Mouse (Mus musculus): ENCODE results near the gene Sh3bp1. TPM values are rescaled to one million over a fixed set of nuclear protein-coding genes. Genes with fewer than 3 reads are reported as not detected.

The Sh3bp1 gene
- polyA plus RNA-seq, 1 experiment from 2014 or later, result 14.5 TPM

GRCm38 (mm10) chr15:78948152-78948725 is 48.7 kb downstream of the Sh3bp1 start:
- H3K36me3 ChIP-seq (ENCODE audit: control insufficient read depth, insufficient read depth, low read length), result no peaks in the 10 kb centered on the region
- 9% methylated on average over 11 of the region's 11 CpGs for WGBS
- H3K4me2 ChIP-seq (ENCODE audit: low read length), result peak overlapping the region; percentile 90
- H3K27ac ChIP-seq (replicated peaks in 1 of 2; ENCODE audit: control insufficient read depth in 1 of 2, insufficient read depth in 1 of 2, low read depth in 2 of 2, low read length in 2 of 2), result no peak overlapping the region
- peak overlapping the region; percentile 45 to 54 for H3K4me3 ChIP-seq (ENCODE audit: control insufficient read depth in 1 of 2, insufficient read depth in 1 of 2, low read depth in 1 of 2, low read length in 2 of 2)
- H3K9ac ChIP-seq (ENCODE audit: low read length), result peak overlapping the region; percentile 68
- H3K9me3 ChIP-seq (ENCODE audit: control insufficient read depth, low read length), result no peaks in the 10 kb centered on the region
- H3K4me1 ChIP-seq (ENCODE audit: control insufficient read depth in 2 of 2, insufficient read depth in 2 of 2, low read length in 2 of 2), result peaks cover 6 to 8% of the 10 kb centered on the region in 2 experiments; a peak in 3 of 4 replicates
- ATAC-seq (ENCODE audit: insufficient number of reproducible peaks, insufficient read depth, low FRiP score, low read depth), result no peak
- peaks cover 4% of the 10 kb centered on the region; the same call in 1 of the 2 replicates for H3K27me3 ChIP-seq (ENCODE audit: control insufficient read depth, insufficient read depth, low read length)

GRCm38 (mm10) chr15:78948883-78949282 is 49.3 kb downstream of the Sh3bp1 start:
- Histone ChIP-seq H3K4me2 (ENCODE audit: low read length) (no peak overlapping the region), H3K9ac (ENCODE audit: low read length) (no peak overlapping the region), H3K4me3 (ENCODE audit: control insufficient read depth in 1 of 2, insufficient read depth in 1 of 2, low read depth in 1 of 2, low read length in 2 of 2) (no peak overlapping the region), H3K27ac (replicated peaks in 1 of 2; ENCODE audit: control insufficient read depth in 1 of 2, insufficient read depth in 1 of 2, low read depth in 2 of 2, low read length in 2 of 2) (no peak overlapping the region), H3K27me3 (ENCODE audit: control insufficient read depth, insufficient read depth, low read length) (peaks cover 4% of the 10 kb centered on the region; the same call in 1 of the 2 replicates), H3K36me3 (ENCODE audit: control insufficient read depth, insufficient read depth, low read length) (no peaks in the 10 kb centered on the region), H3K9me3 (ENCODE audit: control insufficient read depth, low read length) (no peaks in the 10 kb centered on the region), H3K4me1 (ENCODE audit: control insufficient read depth in 2 of 2, insufficient read depth in 2 of 2, low read length in 2 of 2) (peaks cover 6 to 8% of the 10 kb centered on the region in 2 experiments; a peak in 3 of 4 replicates)
- 95% methylated on average over 3 of the region's 3 CpGs for WGBS
- no peak for ATAC-seq (ENCODE audit: insufficient number of reproducible peaks, insufficient read depth, low FRiP score, low read depth)

DNA sequence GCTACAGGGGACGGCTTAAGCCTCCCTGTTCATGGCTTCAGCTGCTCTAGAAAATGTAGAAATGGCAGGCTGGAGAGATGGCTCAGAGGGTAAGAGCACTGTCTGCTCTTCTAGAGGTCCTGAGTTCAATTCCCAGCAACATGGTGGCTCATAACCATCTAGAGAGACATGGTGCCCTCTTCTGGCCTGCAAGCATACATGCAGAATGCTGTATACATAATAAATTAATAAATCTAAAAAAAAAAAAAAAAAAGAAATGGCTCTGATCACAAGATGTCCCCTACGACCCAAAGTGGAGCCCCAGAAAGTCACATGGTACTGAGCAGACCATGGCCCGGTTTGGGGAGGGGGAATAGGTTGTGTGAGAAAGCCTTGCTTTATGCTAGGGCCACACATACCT is 56.1 kb downstream of the Sh3bp1 start:
- no peak for ATAC-seq (ENCODE audit: insufficient number of reproducible peaks, insufficient read depth, low FRiP score, low read depth)
- Histone ChIP-seq H3K27me3 (ENCODE audit: control insufficient read depth, insufficient read depth, low read length) (no peaks in the 10 kb centered on the region), H3K36me3 (ENCODE audit: control insufficient read depth, insufficient read depth, low read length) (no peaks in the 10 kb centered on the region), H3K9ac (ENCODE audit: low read length) (no peak overlapping the region), H3K27ac (replicated peaks in 1 of 2; ENCODE audit: control insufficient read depth in 1 of 2, insufficient read depth in 1 of 2, low read depth in 2 of 2, low read length in 2 of 2) (no peak overlapping the region), H3K4me2 (ENCODE audit: low read length) (no peak overlapping the region), H3K4me3 (ENCODE audit: control insufficient read depth in 1 of 2, insufficient read depth in 1 of 2, low read depth in 1 of 2, low read length in 2 of 2) (no peak overlapping the region), H3K4me1 (ENCODE audit: control insufficient read depth in 2 of 2, insufficient read depth in 2 of 2, low read length in 2 of 2) (no peaks in the 10 kb centered on the region), H3K9me3 (ENCODE audit: control insufficient read depth, low read length) (no peaks in the 10 kb centered on the region)
- 66% methylated on average over 3 of the region's 3 CpGs for WGBS

- WGBS, result 59% methylated on average over 4 of the region's 4 CpGs
- ATAC-seq (ENCODE audit: insufficient number of reproducible peaks, insufficient read depth, low FRiP score, low read depth), result no peak
These were observed 56.8 kb downstream of the Sh3bp1 start for GRCm38 (mm10) chr15:78956351-78956750.

DNA sequence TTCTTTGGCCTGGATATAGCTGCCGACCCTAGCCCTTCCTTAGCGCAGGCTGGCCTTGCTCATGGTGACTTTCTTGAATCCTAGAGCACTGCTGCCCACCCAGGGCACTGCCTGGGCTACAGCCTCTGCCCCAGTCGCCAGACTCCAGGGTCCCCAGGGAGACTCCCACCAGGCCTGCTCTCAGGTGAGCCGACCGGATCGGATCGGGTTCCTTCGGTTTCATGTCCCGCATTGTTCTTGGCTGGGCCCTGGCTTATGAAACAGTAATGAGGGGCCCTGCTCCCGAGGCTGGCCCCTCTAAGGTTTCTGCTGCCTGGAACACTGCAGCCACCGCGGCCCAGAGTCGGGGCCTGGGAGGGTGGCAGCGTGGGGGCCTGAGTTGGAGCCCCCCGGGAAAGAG is 57.5 kb downstream of the Sh3bp1 start:
- ATAC-seq (ENCODE audit: insufficient number of reproducible peaks, insufficient read depth, low FRiP score, low read depth), result no peak
- H3K4me3 ChIP-seq (ENCODE audit: control insufficient read depth in 1 of 2, insufficient read depth in 1 of 2, low read depth in 1 of 2, low read length in 2 of 2), result no peak overlapping the region
- H3K27ac ChIP-seq (replicated peaks in 1 of 2; ENCODE audit: control insufficient read depth in 1 of 2, insufficient read depth in 1 of 2, low read depth in 2 of 2, low read length in 2 of 2), result no peak overlapping the region
- no peaks in the 10 kb centered on the region for H3K9me3 ChIP-seq (ENCODE audit: control insufficient read depth, low read length)
- H3K4me2 ChIP-seq (ENCODE audit: low read length), result no peak overlapping the region
- H3K36me3 ChIP-seq (ENCODE audit: control insufficient read depth, insufficient read depth, low read length), result no peaks in the 10 kb centered on the region
- H3K9ac ChIP-seq (ENCODE audit: low read length), result no peak overlapping the region
- 52% methylated on average over 15 of the region's 15 CpGs for WGBS
- H3K27me3 ChIP-seq (ENCODE audit: control insufficient read depth, insufficient read depth, low read length), result no peaks in the 10 kb centered on the region
- H3K4me1 ChIP-seq (ENCODE audit: control insufficient read depth in 2 of 2, insufficient read depth in 2 of 2, low read length in 2 of 2), result no peaks in the 10 kb centered on the region

More at GRCm38 (mm10) chr15:78956351-78956750, 56.8 kb downstream of the Sh3bp1 start:
- H3K36me3 ChIP-seq (ENCODE audit: control insufficient read depth, insufficient read depth, low read length), result no peaks in the 10 kb centered on the region
- no peak overlapping the region for H3K27ac ChIP-seq (replicated peaks in 1 of 2; ENCODE audit: control insufficient read depth in 1 of 2, insufficient read depth in 1 of 2, low read depth in 2 of 2, low read length in 2 of 2)
- H3K4me3 ChIP-seq (ENCODE audit: control insufficient read depth in 1 of 2, insufficient read depth in 1 of 2, low read depth in 1 of 2, low read length in 2 of 2), result no peak overlapping the region
- no peaks in the 10 kb centered on the region for H3K4me1 ChIP-seq (ENCODE audit: control insufficient read depth in 2 of 2, insufficient read depth in 2 of 2, low read length in 2 of 2)
- no peaks in the 10 kb centered on the region for H3K27me3 ChIP-seq (ENCODE audit: control insufficient read depth, insufficient read depth, low read length)
- no peak overlapping the region for H3K4me2 ChIP-seq (ENCODE audit: low read length)
- H3K9me3 ChIP-seq (ENCODE audit: control insufficient read depth, low read length), result no peaks in the 10 kb centered on the region
- no peak overlapping the region for H3K9ac ChIP-seq (ENCODE audit: low read length)

DNA sequence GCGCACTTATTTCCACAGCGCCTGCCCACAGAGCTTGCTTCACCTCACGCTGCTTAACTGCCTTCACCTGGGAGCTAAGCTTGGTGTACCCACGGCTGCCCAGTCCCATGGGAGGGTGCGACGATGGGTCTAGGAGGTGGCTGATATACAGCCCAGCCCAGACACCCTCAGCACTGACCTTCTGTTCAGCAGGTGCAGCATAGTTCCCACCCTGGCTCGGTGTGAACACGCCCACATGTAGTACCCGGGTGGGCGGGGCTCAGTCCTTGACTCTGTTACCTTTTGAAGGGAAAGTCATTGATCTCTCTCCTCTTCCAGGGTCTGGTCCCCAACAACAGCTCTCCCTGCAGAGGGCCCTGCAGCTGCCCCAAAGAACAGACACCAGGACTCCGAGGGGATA is 60.0 kb downstream of the Sh3bp1 start:
- no peaks in the 10 kb centered on the region for H3K27me3 ChIP-seq (ENCODE audit: control insufficient read depth, insufficient read depth, low read length)
- H3K4me1 ChIP-seq (ENCODE audit: control insufficient read depth in 2 of 2, insufficient read depth in 2 of 2, low read length in 2 of 2), result peaks cover 0 to 2% of the 10 kb centered on the region in 2 experiments; a peak in 1 of 4 replicates
- no peak overlapping the region for H3K9ac ChIP-seq (ENCODE audit: low read length)
- H3K36me3 ChIP-seq (ENCODE audit: control insufficient read depth, insufficient read depth, low read length), result no peaks in the 10 kb centered on the region
- WGBS, result 87% methylated on average over 11 of the region's 11 CpGs
- H3K9me3 ChIP-seq (ENCODE audit: control insufficient read depth, low read length), result no peaks in the 10 kb centered on the region
- no peak overlapping the region for H3K4me3 ChIP-seq (ENCODE audit: control insufficient read depth in 1 of 2, insufficient read depth in 1 of 2, low read depth in 1 of 2, low read length in 2 of 2)
- H3K27ac ChIP-seq (replicated peaks in 1 of 2; ENCODE audit: control insufficient read depth in 1 of 2, insufficient read depth in 1 of 2, low read depth in 2 of 2, low read length in 2 of 2), result no peak overlapping the region
- H3K4me2 ChIP-seq (ENCODE audit: low read length), result no peak overlapping the region
- ATAC-seq (ENCODE audit: insufficient number of reproducible peaks, insufficient read depth, low FRiP score, low read depth), result no peak

DNA sequence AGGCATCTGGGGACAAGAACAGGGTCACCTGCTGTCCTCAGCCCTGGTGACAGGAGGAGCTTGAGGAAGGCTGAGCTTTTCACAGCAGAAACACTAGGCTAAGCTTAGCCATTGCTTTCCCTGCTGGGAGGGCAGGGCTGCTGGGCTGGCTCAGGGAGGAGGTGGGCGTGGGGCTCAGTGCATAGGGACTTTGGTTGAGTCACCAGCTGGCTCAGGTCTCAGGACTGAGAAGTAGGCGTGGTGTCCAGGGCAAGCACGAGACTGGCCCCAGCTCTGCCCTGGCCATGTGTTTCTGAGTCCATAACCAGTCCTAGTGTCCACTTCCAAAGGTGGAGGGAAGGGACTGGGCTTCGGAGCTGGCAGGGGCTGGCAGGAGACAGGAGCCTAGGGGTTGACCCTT is 60.5 kb downstream of the Sh3bp1 start:
- H3K36me3 ChIP-seq (ENCODE audit: control insufficient read depth, insufficient read depth, low read length), result no peaks in the 10 kb centered on the region
- H3K27me3 ChIP-seq (ENCODE audit: control insufficient read depth, insufficient read depth, low read length), result no peaks in the 10 kb centered on the region
- H3K4me3 ChIP-seq (ENCODE audit: control insufficient read depth in 1 of 2, insufficient read depth in 1 of 2, low read depth in 1 of 2, low read length in 2 of 2), result no peak overlapping the region
- no peak overlapping the region for H3K27ac ChIP-seq (replicated peaks in 1 of 2; ENCODE audit: control insufficient read depth in 1 of 2, insufficient read depth in 1 of 2, low read depth in 2 of 2, low read length in 2 of 2)
- H3K9me3 ChIP-seq (ENCODE audit: control insufficient read depth, low read length), result no peaks in the 10 kb centered on the region
- H3K9ac ChIP-seq (ENCODE audit: low read length), result no peak overlapping the region
- peaks cover 0 to 2% of the 10 kb centered on the region in 2 experiments; a peak in 1 of 4 replicates for H3K4me1 ChIP-seq (ENCODE audit: control insufficient read depth in 2 of 2, insufficient read depth in 2 of 2, low read length in 2 of 2)
- ATAC-seq (ENCODE audit: insufficient number of reproducible peaks, insufficient read depth, low FRiP score, low read depth), result no peak
- 66% methylated on average over 4 of the region's 4 CpGs for WGBS
- H3K4me2 ChIP-seq (ENCODE audit: low read length), result no peak overlapping the region
